Mouse (Mus musculus): ENCODE data around the gene Prkaa1.

DNA sequence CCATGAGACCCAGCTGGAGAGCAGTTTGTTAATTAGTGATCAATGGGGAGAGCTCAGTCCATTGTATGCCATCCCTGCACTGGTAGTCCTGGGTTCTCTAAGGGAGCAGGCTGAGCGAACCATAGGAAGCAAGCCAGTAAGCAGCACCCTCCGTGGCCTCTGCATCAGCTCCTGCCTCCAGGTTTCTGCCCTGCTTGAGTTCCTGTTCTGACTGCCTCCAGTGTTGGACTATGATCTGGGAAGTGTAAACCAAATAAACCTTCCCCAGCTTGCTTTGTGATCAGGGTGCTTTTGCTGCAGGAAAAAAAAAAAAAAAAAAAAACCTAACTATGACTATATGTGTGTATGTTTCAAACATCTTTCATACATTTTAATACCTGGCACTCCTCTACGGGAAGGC, 10.4 kb upstream of the Prkaa1 start:
- no peak for TF ChIP-seq CTCF (IDR thresholded peaks at IDR 0.05; ENCODE audit: low read depth, low read length)
- no peak for TF ChIP-seq TAL1 (conservative IDR thresholded peaks at IDR 0.05; ENCODE audit: low read depth, low read length)
